Mouse (Mus musculus): ENCODE data around the gene Fnbp1.

Fnbp1 gene

GRCm38 (mm10) chr2:31096119-31096518 lies 45.7 kb downstream of the Fnbp1 start:
- DNase-seq (ENCODE audit: low read depth), result no peak

GRCm38 (mm10) chr2:31094565-31094964 lies 47.2 kb downstream of the Fnbp1 start:
- DNase-seq (ENCODE audit: low read depth), result no peak

GRCm38 (mm10) chr2:31092939-31093338 lies 48.9 kb downstream of the Fnbp1 start:
- DNase-seq (ENCODE audit: low read depth), result no peak

GRCm38 (mm10) chr2:31091182-31091581 lies 50.6 kb downstream of the Fnbp1 start:
- DNase-seq (ENCODE audit: low read depth), result no peak

GRCm38 (mm10) chr2:31089607-31090006 lies 52.2 kb downstream of the Fnbp1 start:
- DNase-seq (ENCODE audit: low read depth), result no peak

- DNase-seq (ENCODE audit: low read depth), result peak; percentile 39
Measured at GRCm38 (mm10) chr2:31088871-31089270, 52.9 kb downstream of the Fnbp1 start.

GRCm38 (mm10) chr2:31087663-31088661 lies 53.8 kb downstream of the Fnbp1 start:
- DNase-seq (ENCODE audit: low read depth), result peak; percentile 53

- no peak for DNase-seq (ENCODE audit: low read depth)
Measured at GRCm38 (mm10) chr2:31087085-31087484, 54.7 kb downstream of the Fnbp1 start.

GRCm38 (mm10) chr2:31086543-31086942 lies 55.3 kb downstream of the Fnbp1 start:
- no peak for DNase-seq (ENCODE audit: low read depth)

GRCm38 (mm10) chr2:31084169-31084850 lies 57.5 kb downstream of the Fnbp1 start:
- peak; percentile 30 for DNase-seq (ENCODE audit: low read depth)

GRCm38 (mm10) chr2:31083372-31083771 lies 58.4 kb downstream of the Fnbp1 start:
- DNase-seq (ENCODE audit: low read depth), result no peak

- DNase-seq (ENCODE audit: low read depth), result peak; percentile 54
Measured at GRCm38 (mm10) chr2:31082639-31083038, 59.2 kb downstream of the Fnbp1 start.

GRCm38 (mm10) chr2:31081349-31081748 lies 60.5 kb downstream of the Fnbp1 start:
- peak; percentile 46 for DNase-seq (ENCODE audit: low read depth)

GRCm38 (mm10) chr2:31079117-31079516 lies 62.7 kb downstream of the Fnbp1 start:
- DNase-seq (ENCODE audit: low read depth), result no peak

GRCm38 (mm10) chr2:31077574-31077973 lies 64.2 kb downstream of the Fnbp1 start:
- DNase-seq (ENCODE audit: low read depth), result no peak

- no peak for DNase-seq (ENCODE audit: low read depth)
Measured at GRCm38 (mm10) chr2:31076351-31077140, 65.3 kb downstream of the Fnbp1 start.

GRCm38 (mm10) chr2:31075836-31076235 lies 66.0 kb downstream of the Fnbp1 start:
- DNase-seq (ENCODE audit: low read depth), result no peak

GRCm38 (mm10) chr2:31075168-31075567 lies 66.6 kb downstream of the Fnbp1 start:
- no peak for DNase-seq (ENCODE audit: low read depth)

- DNase-seq (ENCODE audit: low read depth), result no peak
Measured at GRCm38 (mm10) chr2:31069506-31069905, 72.3 kb downstream of the Fnbp1 start.

GRCm38 (mm10) chr2:31069114-31069445 lies 72.7 kb downstream of the Fnbp1 start:
- no peak for DNase-seq (ENCODE audit: low read depth)

- DNase-seq (ENCODE audit: low read depth), result no peak
Measured at GRCm38 (mm10) chr2:31068246-31069113, 73.3 kb downstream of the Fnbp1 start.

Measured in naive thymus-derived CD4-positive, alpha-beta T cell, adult 2 months (primary cell).